Mouse (Mus musculus) 3134 (cell line): ENCODE data around the gene Dgkq.

Experiments
- DNase-seq: peaks from one replicate; pipeline ENCODE4 v3.0.0-alpha.2; 2011; ENCODE audit warnings: low spot score; ENCODE audit not compliant: insufficient read length; ENCODE audit errors: extremely low read depth

Gene Dgkq

GRCm38 (mm10) chr5:108621870-108622269 is 47.6 kb downstream of the Dgkq start:
- no peak for DNase-seq

- DNase-seq = no peak
Observed at GRCm38 (mm10) chr5:108610426-108610825, 59.0 kb downstream of the Dgkq start.

- DNase-seq = no peak
Observed at GRCm38 (mm10) chr5:108602537-108602936, 66.9 kb downstream of the Dgkq start.

- DNase-seq = no peak
Observed at GRCm38 (mm10) chr5:108599923-108600322, 69.5 kb downstream of the Dgkq start.
